Mouse (Mus musculus) embryonic facial prominence, embryonic 12.5 days (tissue): ENCODE measurements around the gene Gm37240. TPM values are rescaled to one million over a fixed set of nuclear protein-coding genes. Genes with fewer than 3 reads are reported as not detected.

Experiments used
- ATAC-seq: fragments of 200-750 bp; cut with Nextera tagmentation; 2 replicates; pipeline ENCODE4 v1.8.0; 2017; ENCODE audit not compliant: insufficient number of reproducible peaks, insufficient read depth, low FRiP score, low TSS enrichment
- H3K27ac ChIP-seq: fragments of 300-500 bp; sonication (generic); 2 replicates; pipeline ENCODE4 v1.5.1; 2016; ENCODE audit warnings: mild to moderate bottlenecking
- H3K27me3 ChIP-seq: fragments of 300-500 bp; sonication (generic); 2 replicates; pipeline ENCODE4 v1.6.1; 2016; ENCODE audit warnings: mild to moderate bottlenecking, moderate library complexity
- H3K36me3 ChIP-seq: fragments of 300-500 bp; sonication (generic); 2 replicates; pipeline ENCODE4 v1.6.1; 2016; ENCODE audit warnings: mild to moderate bottlenecking
- H3K4me1 ChIP-seq: fragments of 300-500 bp; sonication (generic); 2 replicates; pipeline ENCODE4 v1.6.1; 2016
- H3K4me2 ChIP-seq: fragments of 300-500 bp; sonication (generic); replicated peaks from 2 replicates; pipeline ENCODE4 v1.6.1; 2016; ENCODE audit warnings: mild to moderate bottlenecking, moderate library complexity
- H3K4me3 ChIP-seq: fragments of 300-500 bp; sonication (generic); 2 replicates; pipeline ENCODE4 v1.5.1; 2016; ENCODE audit warnings: mild to moderate bottlenecking
- H3K9ac ChIP-seq: fragments of 300-500 bp; sonication (generic); 2 replicates; pipeline ENCODE4 v1.6.1; 2016; ENCODE audit warnings: mild to moderate bottlenecking, moderate library complexity
- H3K9me3 ChIP-seq: fragments of 300-500 bp; sonication (generic); 2 replicates; pipeline ENCODE4 v1.6.1; 2016; ENCODE audit warnings: mild to moderate bottlenecking, moderate library complexity
- WGBS: fragments of 180-500 bp; shearing (Covaris S2); methylation state at CpG from one replicate; pipeline ENCODE4 v1.1.7; 2016; 5-methylcytosine and 5-hydroxymethylcytosine counted together
- polyA plus RNA-seq: library from polyadenylated mRNA; unstranded; fragments of >200 nt; fragmentation: Nextera tagmentation; extraction: Ambion mirVana; gene quantifications from 2 replicates; pipeline ENCODE4 v1.2.1, GENCODE M21; 2016

The Gm37240 gene
- polyA plus RNA-seq, 1 experiment from 2014 or later: 4.0 TPM

GRCm38 (mm10) chr3:84638858-84639257, 1248.5 kb downstream of the Gm37240 start:
- Histone ChIP-seq H3K4me2 (no peak overlapping the region), H3K27me3 (no peaks in the 10 kb centered on the region), H3K9me3 (no peaks in the 10 kb centered on the region), H3K27ac (no peak overlapping the region), H3K4me3 (no peak overlapping the region), H3K4me1 (no peaks in the 10 kb centered on the region), H3K9ac (no peak overlapping the region), H3K36me3 (no peaks in the 10 kb centered on the region)
- 71% methylated on average over 4 of the region's 4 CpGs for WGBS
- ATAC-seq: no peak

GRCm38 (mm10) chr3:84637890-84638578, 1249.3 kb downstream of the Gm37240 start:
- Histone ChIP-seq H3K4me1 (no peaks in the 10 kb centered on the region), H3K9me3 (no peaks in the 10 kb centered on the region), H3K36me3 (no peaks in the 10 kb centered on the region), H3K27me3 (no peaks in the 10 kb centered on the region), H3K27ac (no peak overlapping the region), H3K4me2 (no peak overlapping the region), H3K4me3 (no peak overlapping the region), H3K9ac (no peak overlapping the region)
- WGBS: 58% methylated on average over 12 of the region's 12 CpGs
- no peak for ATAC-seq

GRCm38 (mm10) chr3:84637095-84637494, 1250.2 kb downstream of the Gm37240 start:
- H3K4me3 ChIP-seq: no peak overlapping the region
- no peak overlapping the region for H3K27ac ChIP-seq
- no peak overlapping the region for H3K4me2 ChIP-seq
- no peaks in the 10 kb centered on the region for H3K27me3 ChIP-seq
- no peaks in the 10 kb centered on the region for H3K36me3 ChIP-seq
- H3K9me3 ChIP-seq: no peaks in the 10 kb centered on the region
- no peak overlapping the region for H3K9ac ChIP-seq
- ATAC-seq: no peak
- WGBS: 76% methylated on average over 6 of the region's 6 CpGs
- H3K4me1 ChIP-seq: no peaks in the 10 kb centered on the region

- no peaks in the 10 kb centered on the region for H3K27me3 ChIP-seq
- no peak overlapping the region for H3K4me3 ChIP-seq
- no peaks in the 10 kb centered on the region for H3K9me3 ChIP-seq
- WGBS: 95% methylated on average over 9 of the region's 9 CpGs
- no peaks in the 10 kb centered on the region for H3K4me1 ChIP-seq
- H3K36me3 ChIP-seq: no peaks in the 10 kb centered on the region
- no peak overlapping the region for H3K9ac ChIP-seq
- no peak overlapping the region for H3K27ac ChIP-seq
- H3K4me2 ChIP-seq: no peak overlapping the region
- no peak for ATAC-seq
Measured at GRCm38 (mm10) chr3:84631586-84631985, 1255.7 kb downstream of the Gm37240 start.

GRCm38 (mm10) chr3:84622026-84622425, 1265.3 kb downstream of the Gm37240 start:
- Histone ChIP-seq H3K27ac (no peak overlapping the region), H3K36me3 (no peaks in the 10 kb centered on the region), H3K4me3 (no peak overlapping the region), H3K4me1 (no peaks in the 10 kb centered on the region), H3K4me2 (no peak overlapping the region), H3K9ac (no peak overlapping the region), H3K27me3 (no peaks in the 10 kb centered on the region), H3K9me3 (no peaks in the 10 kb centered on the region)
- 70% methylated on average over 3 of the region's 3 CpGs for WGBS
- no peak for ATAC-seq

GRCm38 (mm10) chr3:84619725-84620124, 1267.6 kb downstream of the Gm37240 start:
- Histone ChIP-seq H3K4me2 (no peak overlapping the region), H3K27me3 (no peaks in the 10 kb centered on the region), H3K27ac (no peak overlapping the region), H3K4me3 (no peak overlapping the region), H3K9me3 (no peaks in the 10 kb centered on the region), H3K9ac (no peak overlapping the region), H3K4me1 (no peaks in the 10 kb centered on the region), H3K36me3 (no peaks in the 10 kb centered on the region)
- no peak for ATAC-seq
- WGBS: 90% methylated on average over 6 of the region's 6 CpGs

- Histone ChIP-seq H3K4me2 (no peak overlapping the region), H3K36me3 (no peaks in the 10 kb centered on the region), H3K9ac (no peak overlapping the region), H3K4me3 (no peak overlapping the region), H3K9me3 (no peaks in the 10 kb centered on the region), H3K27ac (no peak overlapping the region), H3K4me1 (no peaks in the 10 kb centered on the region), H3K27me3 (no peaks in the 10 kb centered on the region)
- 95% methylated on average over 7 of the region's 7 CpGs for WGBS
- no peak for ATAC-seq
Measured at GRCm38 (mm10) chr3:84619056-84619455, 1268.3 kb downstream of the Gm37240 start.

GRCm38 (mm10) chr3:84618627-84619026, 1268.7 kb downstream of the Gm37240 start:
- Histone ChIP-seq H3K9me3 (no peaks in the 10 kb centered on the region), H3K36me3 (no peaks in the 10 kb centered on the region), H3K27ac (no peak overlapping the region), H3K4me1 (no peaks in the 10 kb centered on the region), H3K4me2 (no peak overlapping the region), H3K4me3 (no peak overlapping the region), H3K27me3 (no peaks in the 10 kb centered on the region), H3K9ac (no peak overlapping the region)
- WGBS: 88% methylated on average over 2 of the region's 2 CpGs
- ATAC-seq: no peak

- H3K4me1 ChIP-seq: no peaks in the 10 kb centered on the region
- no peaks in the 10 kb centered on the region for H3K36me3 ChIP-seq
- no peak overlapping the region for H3K4me2 ChIP-seq
- H3K9ac ChIP-seq: no peak overlapping the region
- no peak overlapping the region for H3K27ac ChIP-seq
- ATAC-seq: no peak
- H3K27me3 ChIP-seq: no peaks in the 10 kb centered on the region
- H3K4me3 ChIP-seq: no peak overlapping the region
- WGBS: 38% methylated on average over 7 of the region's 7 CpGs
- no peaks in the 10 kb centered on the region for H3K9me3 ChIP-seq
Measured at GRCm38 (mm10) chr3:84615856-84616225, 1271.5 kb downstream of the Gm37240 start.

- H3K4me1 ChIP-seq: no peaks in the 10 kb centered on the region
- H3K9ac ChIP-seq: no peak overlapping the region
- no peak overlapping the region for H3K4me3 ChIP-seq
- WGBS: 24% methylated on average over 5 of the region's 5 CpGs
- H3K36me3 ChIP-seq: no peaks in the 10 kb centered on the region
- no peak overlapping the region for H3K27ac ChIP-seq
- no peak overlapping the region for H3K4me2 ChIP-seq
- no peaks in the 10 kb centered on the region for H3K9me3 ChIP-seq
- H3K27me3 ChIP-seq: no peaks in the 10 kb centered on the region
- no peak for ATAC-seq
Measured at GRCm38 (mm10) chr3:84615050-84615855, 1272.1 kb downstream of the Gm37240 start.

- no peaks in the 10 kb centered on the region for H3K27me3 ChIP-seq
- H3K27ac ChIP-seq: no peak overlapping the region
- no peak overlapping the region for H3K9ac ChIP-seq
- H3K4me1 ChIP-seq: no peaks in the 10 kb centered on the region
- H3K4me2 ChIP-seq: no peak overlapping the region
- H3K9me3 ChIP-seq: no peaks in the 10 kb centered on the region
- no peak for ATAC-seq
- no peak overlapping the region for H3K4me3 ChIP-seq
- 84% methylated on average over 9 of the region's 9 CpGs for WGBS
- no peaks in the 10 kb centered on the region for H3K36me3 ChIP-seq
Measured at GRCm38 (mm10) chr3:84610183-84610710, 1277.1 kb downstream of the Gm37240 start.

- no peaks in the 10 kb centered on the region for H3K36me3 ChIP-seq
- H3K4me3 ChIP-seq: no peak overlapping the region
- WGBS: 70% methylated on average over 6 of the region's 9 CpGs
- no peaks in the 10 kb centered on the region for H3K9me3 ChIP-seq
- no peak overlapping the region for H3K27ac ChIP-seq
- ATAC-seq: no peak
- H3K4me1 ChIP-seq: no peaks in the 10 kb centered on the region
- no peak overlapping the region for H3K9ac ChIP-seq
- no peaks in the 10 kb centered on the region for H3K27me3 ChIP-seq
- H3K4me2 ChIP-seq: no peak overlapping the region
Measured at GRCm38 (mm10) chr3:84603212-84603611, 1284.1 kb downstream of the Gm37240 start.
